Mouse (Mus musculus): ENCODE data around the gene Gemin4. TPM values are rescaled to one million over a fixed set of nuclear protein-coding genes. Genes with fewer than 3 reads are reported as not detected.
A peak's percentile ranks its signal among the peaks of the same experiment; 100 is the strongest.

Gemin4 gene
- polyA plus RNA-seq, 1 experiment from 2014 or later: 31.8 TPM

DNA sequence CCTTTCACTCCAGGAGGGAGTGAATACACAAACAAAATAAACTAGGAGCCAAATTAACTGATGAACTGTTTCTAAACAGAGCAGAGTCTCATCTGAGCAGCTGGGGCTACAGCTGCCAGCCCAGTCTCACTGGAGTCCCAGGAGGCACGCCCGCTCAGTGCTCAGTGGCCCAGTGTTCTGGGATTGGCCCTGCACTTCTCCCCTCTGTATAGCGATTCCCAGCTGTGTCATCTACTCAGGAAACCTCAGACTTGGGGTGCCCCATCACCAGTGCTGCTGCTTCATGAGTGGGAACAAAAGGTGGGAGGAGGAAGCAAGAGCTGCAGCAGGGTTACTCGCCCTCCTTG lies 36.4 kb upstream of the Gemin4 start:
- Histone ChIP-seq H3K4me3 (ENCODE audit: low read depth, low read length) (no peak overlapping the region), H3K4me1 (ENCODE audit: control insufficient read depth, insufficient read depth, low read length) (no peaks in the 10 kb centered on the region), H3K4me2 (replicated peaks; ENCODE audit: low read depth, low read length) (no peak overlapping the region), H3K27ac (ENCODE audit: low read length) (peak overlapping the region; percentile 52; the same call in 1 of the 2 replicates), H3K36me3 (ENCODE audit: control insufficient read depth, insufficient read depth, low read length) (peaks cover 17% of the 10 kb centered on the region), H3K9me3 (ENCODE audit: control insufficient read depth, low read depth, low read length) (no peaks in the 10 kb centered on the region), H3K9ac (replicated peaks; ENCODE audit: low read depth, low read length) (no peak overlapping the region), H3K27me3 (ENCODE audit: control insufficient read depth, insufficient read depth, low read length) (no peaks in the 10 kb centered on the region)
- 78% methylated on average over 4 of the region's 4 CpGs for WGBS
- ATAC-seq (ENCODE audit: insufficient number of reproducible peaks, insufficient read depth, low FRiP score, low read depth): no peak

DNA sequence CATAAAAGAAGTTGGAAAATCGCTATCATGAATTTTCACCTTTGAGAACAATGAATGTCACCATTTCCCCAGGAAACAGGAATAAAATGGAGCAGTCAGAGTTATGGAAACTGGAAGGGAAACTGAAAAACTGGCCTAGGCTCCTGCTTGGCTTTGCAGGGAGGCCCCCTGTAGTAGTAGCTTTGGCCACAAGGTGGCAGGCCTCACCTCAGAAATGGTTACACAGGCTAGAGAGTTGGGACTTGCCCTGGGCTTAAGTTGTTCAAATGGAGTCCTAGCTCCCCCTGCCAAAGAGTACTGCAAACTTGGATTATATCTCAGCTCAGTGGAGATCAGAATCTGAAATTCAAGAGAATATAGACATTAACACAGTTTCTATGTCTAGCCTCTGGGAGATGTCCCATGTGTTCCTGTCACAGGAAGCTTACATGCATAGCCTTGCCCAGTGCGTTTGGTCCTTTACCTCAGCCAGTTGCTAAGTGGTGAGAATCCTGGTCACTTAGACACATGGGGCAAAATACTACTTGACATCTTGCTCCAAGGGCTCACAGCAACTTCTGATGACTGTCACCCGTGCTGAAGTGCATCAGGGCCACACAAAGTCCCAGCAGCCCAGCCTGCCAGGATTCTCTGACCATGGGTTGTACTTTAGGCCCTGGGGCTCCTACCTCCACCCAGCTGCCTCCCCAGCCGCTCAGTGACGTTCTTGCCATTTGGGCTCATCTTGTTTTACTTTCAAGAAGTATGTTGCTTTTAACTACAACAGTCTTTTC lies 35.9 kb upstream of the Gemin4 start:
- Histone ChIP-seq H3K27me3 (ENCODE audit: control insufficient read depth, insufficient read depth, low read length) (no peaks in the 10 kb centered on the region), H3K27ac (ENCODE audit: low read length) (no peak overlapping the region), H3K9me3 (ENCODE audit: control insufficient read depth, low read depth, low read length) (no peaks in the 10 kb centered on the region), H3K9ac (replicated peaks; ENCODE audit: low read depth, low read length) (no peak overlapping the region), H3K4me3 (ENCODE audit: low read depth, low read length) (no peak overlapping the region), H3K4me1 (ENCODE audit: control insufficient read depth, insufficient read depth, low read length) (no peaks in the 10 kb centered on the region), H3K36me3 (ENCODE audit: control insufficient read depth, insufficient read depth, low read length) (peaks cover 20% of the 10 kb centered on the region), H3K4me2 (replicated peaks; ENCODE audit: low read depth, low read length) (no peak overlapping the region)
- 42% methylated on average over 5 of the region's 5 CpGs for WGBS
- ATAC-seq (ENCODE audit: insufficient number of reproducible peaks, insufficient read depth, low FRiP score, low read depth): peak; percentile 78; the same call in 1 of the 2 replicates

DNA sequence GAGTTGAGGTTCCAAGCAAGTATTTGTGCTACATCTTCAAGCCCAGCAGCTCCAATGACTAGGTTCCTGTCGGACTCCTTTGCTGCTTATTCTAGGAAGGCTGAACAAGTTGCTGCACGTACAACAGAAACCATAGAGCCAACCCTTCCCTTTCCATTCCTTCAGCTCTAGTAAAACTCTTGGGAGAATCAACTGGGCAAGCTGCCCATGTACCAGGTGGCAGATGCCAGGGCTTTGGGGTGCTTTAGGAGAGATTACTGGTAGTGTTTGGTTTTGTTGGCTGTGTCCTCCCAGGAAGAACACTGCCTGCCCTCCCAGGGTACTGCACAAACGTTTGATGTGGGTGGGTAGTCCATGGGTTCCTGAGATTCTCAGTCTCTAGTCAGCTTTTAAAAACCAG lies 34.6 kb upstream of the Gemin4 start:
- no peak overlapping the region for H3K27ac ChIP-seq (ENCODE audit: low read length)
- 52% methylated on average over 3 of the region's 3 CpGs for WGBS

DNA sequence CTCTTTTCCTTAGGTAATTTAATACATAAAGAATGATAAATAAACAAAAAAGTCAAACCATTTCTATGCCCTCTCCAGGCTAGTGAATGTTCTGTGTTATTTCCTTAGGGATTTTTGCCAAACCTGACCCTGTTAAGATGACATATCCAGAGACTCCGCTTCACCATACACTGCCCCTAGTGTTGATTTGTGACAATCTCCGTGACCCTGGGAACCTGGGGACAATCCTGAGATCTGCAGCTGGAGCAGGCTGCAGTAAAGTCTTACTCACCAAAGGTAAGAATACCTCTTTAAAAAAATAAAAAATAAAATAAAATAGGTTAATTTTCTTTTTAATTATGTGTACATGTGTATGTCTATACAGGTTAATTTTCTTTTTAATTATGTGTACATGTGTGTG lies 29.8 kb upstream of the Gemin4 start:
- no peaks in the 10 kb centered on the region for H3K27me3 ChIP-seq (ENCODE audit: control insufficient read depth, insufficient read depth, low read length)
- no peaks in the 10 kb centered on the region for H3K9me3 ChIP-seq (ENCODE audit: control insufficient read depth, low read depth, low read length)
- H3K4me3 ChIP-seq (ENCODE audit: low read depth, low read length): no peak overlapping the region
- 53% methylated on average over 2 of the region's 2 CpGs for WGBS
- H3K9ac ChIP-seq (replicated peaks; ENCODE audit: low read depth, low read length): no peak overlapping the region
- no peak overlapping the region for H3K27ac ChIP-seq (ENCODE audit: low read length)
- no peak for ATAC-seq (ENCODE audit: insufficient number of reproducible peaks, insufficient read depth, low FRiP score, low read depth)
- H3K4me1 ChIP-seq (ENCODE audit: control insufficient read depth, insufficient read depth, low read length): peaks cover 5% of the 10 kb centered on the region; the same call in 1 of the 2 replicates
- peaks cover 19% of the 10 kb centered on the region for H3K36me3 ChIP-seq (ENCODE audit: control insufficient read depth, insufficient read depth, low read length)
- no peak overlapping the region for H3K4me2 ChIP-seq (replicated peaks; ENCODE audit: low read depth, low read length)

More for the DNA sequence above, 34.6 kb upstream of the Gemin4 start:
- Histone ChIP-seq H3K4me2 (replicated peaks; ENCODE audit: low read depth, low read length) (no peak overlapping the region), H3K4me3 (ENCODE audit: low read depth, low read length) (no peak overlapping the region), H3K9ac (replicated peaks; ENCODE audit: low read depth, low read length) (no peak overlapping the region), H3K4me1 (ENCODE audit: control insufficient read depth, insufficient read depth, low read length) (no peaks in the 10 kb centered on the region), H3K36me3 (ENCODE audit: control insufficient read depth, insufficient read depth, low read length) (peaks cover 19% of the 10 kb centered on the region), H3K9me3 (ENCODE audit: control insufficient read depth, low read depth, low read length) (no peaks in the 10 kb centered on the region), H3K27me3 (ENCODE audit: control insufficient read depth, insufficient read depth, low read length) (no peaks in the 10 kb centered on the region)
- ATAC-seq (ENCODE audit: insufficient number of reproducible peaks, insufficient read depth, low FRiP score, low read depth): no peak

DNA sequence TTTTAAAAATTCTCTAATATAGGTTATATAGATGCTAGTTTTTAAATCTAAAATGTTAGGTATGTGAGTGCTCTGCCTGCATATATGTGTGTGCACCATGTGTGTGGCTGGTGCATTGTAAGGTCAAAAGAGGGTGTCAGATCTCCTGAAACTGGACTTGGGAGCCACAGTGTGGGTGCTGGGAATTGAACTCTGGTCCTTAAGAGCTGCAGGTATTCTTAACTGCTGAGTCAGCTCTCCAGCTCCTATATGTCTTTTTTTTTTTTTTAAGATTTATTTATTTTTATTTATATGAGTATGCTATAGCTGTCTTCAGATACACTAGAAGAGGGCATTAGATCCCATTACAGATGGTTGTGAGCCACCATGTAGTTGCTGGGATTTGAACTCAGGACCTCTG lies 29.0 kb upstream of the Gemin4 start:
- H3K4me3 ChIP-seq (ENCODE audit: low read depth, low read length): no peak overlapping the region
- H3K9ac ChIP-seq (replicated peaks; ENCODE audit: low read depth, low read length): no peak overlapping the region
- no peaks in the 10 kb centered on the region for H3K9me3 ChIP-seq (ENCODE audit: control insufficient read depth, low read depth, low read length)
- H3K36me3 ChIP-seq (ENCODE audit: control insufficient read depth, insufficient read depth, low read length): peaks cover 19% of the 10 kb centered on the region
- no peak overlapping the region for H3K27ac ChIP-seq (ENCODE audit: low read length)
- no peaks in the 10 kb centered on the region for H3K27me3 ChIP-seq (ENCODE audit: control insufficient read depth, insufficient read depth, low read length)
- no peak for ATAC-seq (ENCODE audit: insufficient number of reproducible peaks, insufficient read depth, low FRiP score, low read depth)
- H3K4me2 ChIP-seq (replicated peaks; ENCODE audit: low read depth, low read length): no peak overlapping the region
- peaks cover 9% of the 10 kb centered on the region; the same call in 1 of the 2 replicates for H3K4me1 ChIP-seq (ENCODE audit: control insufficient read depth, insufficient read depth, low read length)

DNA sequence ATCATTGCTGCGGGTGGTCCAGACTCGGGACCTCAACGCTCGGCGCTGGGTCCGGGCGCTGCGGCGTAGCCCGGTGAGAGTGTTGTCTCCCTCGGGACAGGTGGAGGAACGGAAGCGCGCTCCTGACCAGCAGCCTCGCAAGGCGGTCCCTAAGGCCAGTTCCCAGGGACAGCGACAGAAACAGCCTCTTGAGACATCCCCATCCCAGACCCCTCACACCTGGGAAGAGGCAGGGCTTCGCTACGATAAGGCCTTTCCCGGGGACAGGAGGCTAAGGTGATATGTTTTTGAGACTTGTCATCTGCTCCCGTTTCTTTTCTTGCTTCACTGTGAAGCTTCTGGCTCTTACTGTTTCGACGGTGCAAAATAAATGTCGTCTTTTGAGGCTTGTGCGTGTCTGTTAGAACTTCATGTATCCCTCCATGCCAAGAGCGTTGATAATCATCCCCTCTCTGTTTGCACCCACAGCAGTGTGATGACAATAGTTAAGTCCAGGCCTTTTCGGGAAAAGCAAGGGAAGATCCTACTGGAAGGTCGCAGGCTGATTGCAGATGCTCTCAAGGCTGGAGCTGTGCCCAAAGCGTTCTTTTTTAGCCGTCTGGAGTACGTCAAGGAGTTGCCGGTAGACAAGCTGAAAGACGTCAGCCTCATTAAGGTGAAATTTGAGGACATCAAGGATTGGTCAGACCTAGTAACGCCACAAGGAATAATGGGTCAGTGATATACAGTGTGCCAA lies 26.5 kb upstream of the Gemin4 start:
- WGBS: 2% methylated on average over 34 of the region's 34 CpGs
- H3K9ac ChIP-seq (replicated peaks; ENCODE audit: low read depth, low read length): peak overlapping the region; percentile 71
- no peaks in the 10 kb centered on the region for H3K9me3 ChIP-seq (ENCODE audit: control insufficient read depth, low read depth, low read length)
- H3K36me3 ChIP-seq (ENCODE audit: control insufficient read depth, insufficient read depth, low read length): peaks cover 25% of the 10 kb centered on the region
- H3K27me3 ChIP-seq (ENCODE audit: control insufficient read depth, insufficient read depth, low read length): no peaks in the 10 kb centered on the region
- peak overlapping the region; percentile 89 for H3K4me2 ChIP-seq (replicated peaks; ENCODE audit: low read depth, low read length)
- H3K4me1 ChIP-seq (ENCODE audit: control insufficient read depth, insufficient read depth, low read length): peaks cover 9% of the 10 kb centered on the region; the same call in 1 of the 2 replicates
- H3K4me3 ChIP-seq (ENCODE audit: low read depth, low read length): peak overlapping the region; percentile 92
- ATAC-seq (ENCODE audit: insufficient number of reproducible peaks, insufficient read depth, low FRiP score, low read depth): peak; percentile 35; the same call in 1 of the 2 replicates
- H3K27ac ChIP-seq (ENCODE audit: low read length): peak overlapping the region; percentile 52; the same call in 1 of the 2 replicates

DNA sequence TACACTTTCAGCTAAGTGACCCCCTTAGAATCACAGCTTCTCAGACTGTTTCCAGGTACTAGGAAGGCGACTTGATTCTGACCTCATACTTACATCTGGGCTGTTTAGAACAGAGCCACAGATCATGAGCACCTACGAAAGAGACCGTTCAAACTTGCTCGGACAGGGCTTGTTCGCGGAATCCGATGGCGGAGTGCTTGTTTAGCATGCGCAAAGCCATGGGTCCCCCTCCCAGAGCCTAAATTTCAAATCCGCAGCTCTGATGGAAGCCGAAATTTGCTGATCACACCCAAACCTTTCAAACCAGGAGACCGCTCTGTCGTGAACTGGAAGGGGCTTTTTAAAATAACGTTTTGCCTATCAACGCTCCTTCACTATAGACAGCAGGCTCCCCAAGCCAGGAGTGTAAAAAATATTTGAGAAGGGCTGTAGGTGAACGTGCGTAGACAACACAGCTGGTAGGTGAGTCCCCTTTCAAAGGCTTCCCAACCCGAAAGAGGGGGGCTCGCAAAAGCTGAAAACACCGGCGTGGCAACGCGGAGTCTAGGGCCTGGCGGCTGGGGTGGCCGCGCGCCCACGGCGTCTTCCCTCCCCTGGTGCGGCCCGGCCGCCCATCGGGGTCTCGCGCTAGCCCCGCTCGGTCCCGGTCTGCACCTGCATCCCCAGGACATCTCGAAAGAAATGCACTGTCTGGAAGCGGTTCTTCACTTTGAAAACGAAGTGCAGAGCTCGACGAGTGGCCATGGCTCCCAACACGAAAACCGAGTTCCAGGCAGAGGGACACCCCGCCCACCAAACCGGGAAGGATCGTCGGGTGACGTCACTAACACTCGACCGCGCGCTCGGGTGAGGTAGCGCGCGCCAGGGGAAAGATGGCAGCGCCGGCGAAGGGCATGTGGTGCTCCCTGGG lies 25.7 kb upstream of the Gemin4 start, which contains the start of the genes Mrm3 and Glod4:
Mrm3 (plus strand) TSS at position 815 of the 910 bp plus-strand sequence.
Glod4 (minus strand) TSS at position 825 of the 910 bp plus-strand sequence.
- H3K4me1 ChIP-seq (ENCODE audit: control insufficient read depth, insufficient read depth, low read length): peaks cover 9% of the 10 kb centered on the region; the same call in 1 of the 2 replicates
- peak within 1 kb of the TSS; percentile 71 for H3K9ac ChIP-seq (replicated peaks; ENCODE audit: low read depth, low read length)
- peak within 1 kb of the TSS; percentile 92 for H3K4me3 ChIP-seq (ENCODE audit: low read depth, low read length)
- H3K27ac ChIP-seq (ENCODE audit: low read length): peak within 1 kb of the TSS; percentile 78
- peaks cover 19% of the 10 kb centered on the region for H3K36me3 ChIP-seq (ENCODE audit: control insufficient read depth, insufficient read depth, low read length)
- WGBS: under 1% methylated on average over 61 of the region's 61 CpGs
- H3K9me3 ChIP-seq (ENCODE audit: control insufficient read depth, low read depth, low read length): no peaks in the 10 kb centered on the region
- ATAC-seq (ENCODE audit: insufficient number of reproducible peaks, insufficient read depth, low FRiP score, low read depth): peak; percentile 88
- H3K27me3 ChIP-seq (ENCODE audit: control insufficient read depth, insufficient read depth, low read length): no peaks in the 10 kb centered on the region
- peak within 1 kb of the TSS; percentile 89 for H3K4me2 ChIP-seq (replicated peaks; ENCODE audit: low read depth, low read length)

DNA sequence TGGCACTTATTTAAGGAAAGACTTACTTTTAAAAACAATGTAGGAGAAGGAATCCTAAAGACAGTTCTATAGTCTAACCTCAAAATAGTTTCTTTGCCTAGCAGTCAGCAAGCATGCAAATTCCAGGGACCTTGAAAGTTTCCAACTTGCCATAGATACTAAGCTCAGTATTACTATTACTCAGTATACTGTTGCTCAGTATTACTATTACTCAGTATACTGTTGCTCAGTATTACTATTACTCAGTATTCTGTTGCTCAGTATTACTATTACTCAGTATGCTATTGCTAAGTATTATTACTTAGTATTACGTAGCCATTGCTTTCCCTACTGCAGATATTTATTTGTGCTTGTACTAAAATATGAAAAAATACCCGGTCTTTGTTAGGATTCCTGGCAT lies 22.3 kb upstream of the Gemin4 start:
- H3K27ac ChIP-seq (ENCODE audit: low read length): no peak overlapping the region
- no peaks in the 10 kb centered on the region for H3K9me3 ChIP-seq (ENCODE audit: control insufficient read depth, low read depth, low read length)
- ATAC-seq (ENCODE audit: insufficient number of reproducible peaks, insufficient read depth, low FRiP score, low read depth): no peak
- WGBS: 95% methylated on average over 2 of the region's 2 CpGs
- H3K4me1 ChIP-seq (ENCODE audit: control insufficient read depth, insufficient read depth, low read length): peaks cover 9% of the 10 kb centered on the region; the same call in 1 of the 2 replicates
- no peak overlapping the region for H3K4me2 ChIP-seq (replicated peaks; ENCODE audit: low read depth, low read length)
- no peak overlapping the region for H3K9ac ChIP-seq (replicated peaks; ENCODE audit: low read depth, low read length)
- peaks cover 35% of the 10 kb centered on the region for H3K36me3 ChIP-seq (ENCODE audit: control insufficient read depth, insufficient read depth, low read length)
- no peak overlapping the region for H3K4me3 ChIP-seq (ENCODE audit: low read depth, low read length)
- no peaks in the 10 kb centered on the region for H3K27me3 ChIP-seq (ENCODE audit: control insufficient read depth, insufficient read depth, low read length)
